Mouse (Mus musculus): ENCODE measurements around the gene Klk1b21.
"Not testable (repeated sequence)": the region's sequence is repeated elsewhere in the genome, so short reads cannot be mapped to it uniquely, and the experiment has no call there.

The Klk1b21 gene

GRCm38 (mm10) chr7:44102028-44102427, at the start of gene Klk1b21:
Klk1b21 (plus strand) TSS chr7:44102328.
- DNase-seq (ENCODE audit: inconsistent age in 2 of 2, low spot score in 1 of 2): not testable (repeated sequence)

- DNase-seq (ENCODE audit: inconsistent age in 2 of 2, low spot score in 1 of 2): no peak
Measured at GRCm38 (mm10) chr7:44072117-44072516, 30.0 kb upstream of the Klk1b21 start.

GRCm38 (mm10) chr7:44077703-44078102, 24.4 kb upstream of the Klk1b21 start:
- no peak for DNase-seq (ENCODE audit: inconsistent age in 2 of 2, low spot score in 1 of 2)

- DNase-seq (ENCODE audit: inconsistent age in 2 of 2, low spot score in 1 of 2): no peak
Measured at GRCm38 (mm10) chr7:44096111-44096510, 6.0 kb upstream of the Klk1b21 start.

GRCm38 (mm10) chr7:44112373-44112772, 10.2 kb downstream of the Klk1b21 start, which contains the start of gene Klk1b22:
Klk1b22 (plus strand) TSS chr7:44112673.
- no peak for DNase-seq (ENCODE audit: inconsistent age in 2 of 2, low spot score in 1 of 2)

- no peak for DNase-seq (ENCODE audit: inconsistent age in 2 of 2, low spot score in 1 of 2)
Measured at GRCm38 (mm10) chr7:44123445-44123844, 21.3 kb downstream of the Klk1b21 start.

GRCm38 (mm10) chr7:44136467-44136866, 34.3 kb downstream of the Klk1b21 start, which contains the start of gene Klk1b16:
Klk1b16 (plus strand) TSS chr7:44136767.
- no peak for DNase-seq (ENCODE audit: inconsistent age in 2 of 2, low spot score in 1 of 2)

Data from adrenal gland, adult (tissue).